Mouse (Mus musculus): ENCODE results near the gene Cyb561d2. TPM values are rescaled to one million over a fixed set of nuclear protein-coding genes. Genes with fewer than 3 reads are reported as not detected.

The Cyb561d2 gene
- polyA plus RNA-seq, 1 experiment = 33.1 TPM

DNA sequence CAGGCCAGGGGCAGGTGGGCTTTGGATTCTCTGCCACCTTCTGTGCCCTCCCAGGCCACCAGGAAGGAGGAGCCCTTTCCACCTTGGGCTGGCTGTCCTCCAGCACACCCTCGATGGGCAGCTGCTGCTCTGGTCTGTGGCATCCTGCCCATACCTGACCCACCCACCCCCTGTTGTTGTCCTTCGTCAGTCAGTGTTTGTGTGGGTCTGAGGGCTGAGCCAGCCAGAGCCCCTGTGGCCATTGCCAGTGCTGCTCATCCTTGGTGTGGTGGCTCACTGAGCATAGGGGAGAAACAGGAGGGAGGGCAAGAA is 19.6 kb downstream of the Cyb561d2 start:
- Histone ChIP-seq H3K4me3 (ENCODE audit: extremely low read depth, insufficient read depth, insufficient read length) (peak overlapping the region; percentile 44; the same call in 1 of the 2 replicates), H3K27me3 (ENCODE audit: control insufficient read depth, insufficient read depth, low read length) (peaks cover 7% of the 10 kb centered on the region), H3K36me3 (ENCODE audit: control insufficient read depth, insufficient read depth, low read length) (no peaks in the 10 kb centered on the region), H3K27ac (ENCODE audit: insufficient read depth, low read length) (no peak overlapping the region), H3K4me1 (ENCODE audit: control insufficient read depth, insufficient read depth, insufficient read length) (peaks cover 8% of the 10 kb centered on the region)
- WGBS = 36% methylated on average over 2 of the region's 2 CpGs
- TF ChIP-seq CTCF (IDR thresholded peaks at IDR 0.05; ENCODE audit: extremely low read depth, insufficient read depth, insufficient read length, insufficient replicate concordance) = no peak
- TF ChIP-seq POLR2A (IDR thresholded peaks at IDR 0.05; ENCODE audit: low read depth, low read length) = no peak
- no peak for DNase-seq (ENCODE audit: low read depth in 1 of 2, low spot score in 2 of 2)

DNA sequence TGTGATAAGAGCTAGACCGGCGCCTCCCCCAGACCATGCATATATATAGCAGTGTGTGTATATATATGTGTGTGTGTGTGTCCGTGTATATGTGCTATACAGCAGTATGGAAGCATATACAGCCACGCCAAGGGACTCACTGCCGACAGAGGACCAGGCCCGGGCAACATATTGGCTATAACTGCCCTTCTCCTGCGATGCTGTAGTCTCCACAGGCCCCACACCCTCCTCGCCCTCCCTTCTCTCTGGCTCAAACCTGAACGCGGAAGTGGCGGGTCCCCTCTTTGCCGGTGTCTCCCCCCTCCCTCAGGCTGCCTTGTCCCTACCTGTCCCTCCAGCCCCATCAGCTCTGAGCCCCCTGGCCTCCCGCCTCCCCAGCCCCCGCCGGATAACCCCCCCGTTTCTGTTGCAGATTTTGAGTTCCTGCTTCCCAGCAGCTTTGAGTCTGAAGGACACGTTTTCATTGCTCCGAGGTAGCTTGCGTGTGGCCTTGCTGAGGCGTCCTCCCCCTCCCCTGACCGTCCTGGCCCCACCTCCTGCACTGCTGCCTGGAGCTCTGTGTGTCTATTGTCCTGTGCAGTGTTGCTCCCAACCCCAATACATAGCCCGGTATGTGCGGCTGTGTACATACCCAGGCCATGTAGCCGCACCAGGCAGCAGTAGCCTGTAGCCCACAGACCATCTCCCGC is 20.1 kb downstream of the Cyb561d2 start:
- peaks cover 5% of the 10 kb centered on the region for H3K27me3 ChIP-seq (ENCODE audit: control insufficient read depth, insufficient read depth, low read length)
- WGBS = 19% methylated on average over 25 of the region's 25 CpGs
- no peaks in the 10 kb centered on the region for H3K36me3 ChIP-seq (ENCODE audit: control insufficient read depth, insufficient read depth, low read length)
- TF ChIP-seq CTCF (IDR thresholded peaks at IDR 0.05; ENCODE audit: extremely low read depth, insufficient read depth, insufficient read length, insufficient replicate concordance) = no peak
- H3K4me1 ChIP-seq (ENCODE audit: control insufficient read depth, insufficient read depth, insufficient read length) = peaks cover 8% of the 10 kb centered on the region
- no peak for DNase-seq (ENCODE audit: low read depth in 1 of 2, low spot score in 2 of 2)
- peak overlapping the region; percentile 44; the same call in 1 of the 2 replicates for H3K4me3 ChIP-seq (ENCODE audit: extremely low read depth, insufficient read depth, insufficient read length)
- no peak overlapping the region for H3K27ac ChIP-seq (ENCODE audit: insufficient read depth, low read length)

DNA sequence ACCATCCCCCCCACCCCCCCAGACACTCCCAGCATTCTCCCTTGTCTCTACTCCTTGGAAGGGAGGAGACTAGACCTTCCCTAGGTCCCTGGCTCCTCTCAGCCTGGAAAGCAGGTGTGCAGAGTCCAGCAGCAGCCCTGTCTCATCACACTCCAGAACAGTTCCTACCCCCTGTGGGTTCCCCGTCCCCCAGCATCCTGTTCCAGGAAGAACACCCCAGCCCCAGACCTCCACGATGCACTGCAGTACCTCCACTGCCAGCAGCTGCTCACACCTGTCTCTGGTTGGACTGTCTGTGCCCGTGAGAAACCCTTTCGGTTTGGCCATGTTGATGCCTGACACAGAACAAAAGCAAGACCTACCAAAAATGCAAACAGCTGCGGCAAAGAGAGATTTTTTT is 20.8 kb downstream of the Cyb561d2 start:
- no peak for DNase-seq (ENCODE audit: low read depth in 1 of 2, low spot score in 2 of 2)
- Histone ChIP-seq H3K36me3 (ENCODE audit: control insufficient read depth, insufficient read depth, low read length) (no peaks in the 10 kb centered on the region), H3K4me3 (ENCODE audit: extremely low read depth, insufficient read depth, insufficient read length) (no peak overlapping the region), H3K27me3 (ENCODE audit: control insufficient read depth, insufficient read depth, low read length) (no peaks in the 10 kb centered on the region), H3K4me1 (ENCODE audit: control insufficient read depth, insufficient read depth, insufficient read length) (peaks cover 2% of the 10 kb centered on the region; the same call in 1 of the 2 replicates), H3K27ac (ENCODE audit: insufficient read depth, low read length) (no peak overlapping the region)
- no peak for TF ChIP-seq CTCF (IDR thresholded peaks at IDR 0.05; ENCODE audit: extremely low read depth, insufficient read depth, insufficient read length, insufficient replicate concordance)
- TF ChIP-seq POLR2A (IDR thresholded peaks at IDR 0.05; ENCODE audit: low read depth, low read length) = no peak
- WGBS = 19% methylated on average over 5 of the region's 5 CpGs

DNA sequence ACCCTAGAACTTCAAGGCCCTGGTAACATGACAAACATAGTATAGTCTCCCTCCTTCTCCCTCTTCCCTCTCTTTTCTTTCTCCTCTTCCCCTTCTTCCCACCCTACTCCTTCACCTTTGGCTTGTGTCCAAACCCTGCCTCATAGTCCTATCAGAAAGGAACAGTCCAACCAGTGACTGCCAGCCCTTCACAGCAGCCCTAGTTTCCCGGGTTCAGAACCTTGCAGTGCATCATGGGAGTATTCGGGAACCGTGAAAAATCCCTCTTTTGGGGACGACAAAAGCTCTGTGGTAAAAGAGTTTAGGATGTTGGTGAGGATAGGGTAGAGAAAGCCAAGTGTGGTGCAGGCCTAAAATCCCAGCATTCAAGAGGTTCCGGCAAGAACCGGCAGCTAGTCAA is 21.7 kb downstream of the Cyb561d2 start:
- TF ChIP-seq POLR2A (IDR thresholded peaks at IDR 0.05; ENCODE audit: low read depth, low read length) (no peak), CTCF (IDR thresholded peaks at IDR 0.05; ENCODE audit: extremely low read depth, insufficient read depth, insufficient read length, insufficient replicate concordance) (no peak)
- H3K27ac ChIP-seq (ENCODE audit: insufficient read depth, low read length) = no peak overlapping the region
- no peak for DNase-seq (ENCODE audit: low read depth in 1 of 2, low spot score in 2 of 2)
- peaks cover 2% of the 10 kb centered on the region; the same call in 1 of the 2 replicates for H3K4me1 ChIP-seq (ENCODE audit: control insufficient read depth, insufficient read depth, insufficient read length)
- H3K27me3 ChIP-seq (ENCODE audit: control insufficient read depth, insufficient read depth, low read length) = no peaks in the 10 kb centered on the region
- H3K4me3 ChIP-seq (ENCODE audit: extremely low read depth, insufficient read depth, insufficient read length) = no peak overlapping the region
- 87% methylated on average over 6 of the region's 6 CpGs for WGBS
- H3K36me3 ChIP-seq (ENCODE audit: control insufficient read depth, insufficient read depth, low read length) = no peaks in the 10 kb centered on the region

DNA sequence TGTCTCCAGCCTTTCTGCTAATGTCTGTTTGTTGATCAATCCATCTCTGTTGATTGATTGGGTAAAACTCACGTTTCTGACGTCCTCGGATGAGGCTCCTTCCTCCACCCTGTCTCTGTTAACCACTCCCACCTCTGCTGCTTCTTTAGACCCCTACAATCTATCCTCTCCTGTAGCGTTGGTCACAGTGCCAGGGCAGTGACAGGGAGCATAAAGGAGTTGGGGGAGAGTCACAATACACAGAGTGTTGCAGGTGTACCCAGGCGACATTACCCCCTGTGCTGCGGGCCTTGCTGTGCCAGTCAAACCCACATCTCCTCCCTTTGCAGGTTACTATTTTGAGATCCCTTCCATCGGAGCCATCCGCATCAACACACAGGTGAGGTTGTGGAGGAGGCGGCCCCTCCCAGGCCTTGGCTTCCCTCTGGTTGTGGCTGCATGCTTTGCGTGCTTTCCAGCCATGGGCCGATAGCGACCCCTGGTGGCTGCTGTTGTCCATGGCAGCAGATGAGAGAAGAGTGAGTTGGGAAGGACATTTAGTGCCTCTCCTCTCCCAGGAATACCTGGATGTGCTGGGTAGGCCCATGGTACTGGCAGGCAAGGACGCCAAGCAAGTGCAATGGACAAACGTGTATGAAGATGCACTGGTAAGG is 27.6 kb downstream of the Cyb561d2 start:
- H3K27ac ChIP-seq (ENCODE audit: insufficient read depth, low read length) = no peak overlapping the region
- peak; percentile 18 to 62 for DNase-seq (ENCODE audit: low read depth in 1 of 2, low spot score in 2 of 2)
- H3K4me3 ChIP-seq (ENCODE audit: extremely low read depth, insufficient read depth, insufficient read length) = no peak overlapping the region
- H3K27me3 ChIP-seq (ENCODE audit: control insufficient read depth, insufficient read depth, low read length) = no peaks in the 10 kb centered on the region
- H3K4me1 ChIP-seq (ENCODE audit: control insufficient read depth, insufficient read depth, insufficient read length) = no peaks in the 10 kb centered on the region
- H3K36me3 ChIP-seq (ENCODE audit: control insufficient read depth, insufficient read depth, low read length) = no peaks in the 10 kb centered on the region
- TF ChIP-seq POLR2A (IDR thresholded peaks at IDR 0.05; ENCODE audit: low read depth, low read length) = no peak
- TF ChIP-seq CTCF (IDR thresholded peaks at IDR 0.05; ENCODE audit: extremely low read depth, insufficient read depth, insufficient read length, insufficient replicate concordance) = peak; percentile 98
- WGBS = 31% methylated on average over 14 of the region's 14 CpGs

DNA sequence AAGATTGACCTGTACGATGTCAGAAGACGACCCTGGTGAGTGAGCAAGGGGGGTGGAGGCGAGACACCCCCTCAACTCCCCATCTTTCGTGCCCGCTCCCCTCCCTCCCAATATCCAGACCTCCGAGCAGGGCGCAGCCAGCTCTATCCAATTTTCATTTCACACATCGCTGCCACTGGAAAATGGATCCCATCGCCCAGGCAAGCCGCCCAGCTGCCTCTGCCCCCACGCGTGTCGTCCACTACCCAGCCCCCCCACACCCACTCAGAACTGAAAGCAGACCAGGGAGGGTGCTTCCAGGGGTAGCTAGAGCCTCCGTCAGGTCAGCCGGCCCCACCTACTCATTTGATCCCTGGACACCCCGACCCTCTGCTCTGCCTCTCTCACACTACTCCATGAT is 29.7 kb downstream of the Cyb561d2 start:
- Histone ChIP-seq H3K4me3 (ENCODE audit: extremely low read depth, insufficient read depth, insufficient read length) (no peak overlapping the region), H3K36me3 (ENCODE audit: control insufficient read depth, insufficient read depth, low read length) (no peaks in the 10 kb centered on the region), H3K4me1 (ENCODE audit: control insufficient read depth, insufficient read depth, insufficient read length) (no peaks in the 10 kb centered on the region), H3K27me3 (ENCODE audit: control insufficient read depth, insufficient read depth, low read length) (no peaks in the 10 kb centered on the region), H3K27ac (ENCODE audit: insufficient read depth, low read length) (no peak overlapping the region)
- 84% methylated on average over 16 of the region's 16 CpGs for WGBS
- TF ChIP-seq CTCF (IDR thresholded peaks at IDR 0.05; ENCODE audit: extremely low read depth, insufficient read depth, insufficient read length, insufficient replicate concordance) = no peak
- TF ChIP-seq POLR2A (IDR thresholded peaks at IDR 0.05; ENCODE audit: low read depth, low read length) = no peak
- no peak for DNase-seq (ENCODE audit: low read depth in 1 of 2, low spot score in 2 of 2)

DNA sequence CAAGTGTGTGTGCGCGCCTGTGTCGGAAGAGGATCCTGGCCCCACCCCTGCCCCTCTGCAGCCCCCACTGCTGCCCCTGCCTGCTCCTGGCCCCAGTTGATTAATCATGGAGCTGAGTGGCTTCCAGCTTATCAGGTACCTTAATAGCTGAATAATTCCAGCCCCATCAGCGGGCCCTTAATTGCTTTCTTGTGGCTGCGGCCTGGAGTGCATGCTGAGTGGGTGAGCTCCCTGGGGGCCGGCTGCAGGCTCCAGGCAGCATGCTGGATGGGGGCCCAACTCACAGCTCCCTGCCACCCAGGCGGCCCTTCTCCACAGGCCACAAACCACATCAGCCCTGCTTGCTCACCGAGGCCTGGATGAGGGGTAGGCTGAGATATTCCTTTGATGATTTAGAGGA is 30.6 kb downstream of the Cyb561d2 start:
- Histone ChIP-seq H3K27ac (ENCODE audit: insufficient read depth, low read length) (no peak overlapping the region), H3K4me1 (ENCODE audit: control insufficient read depth, insufficient read depth, insufficient read length) (no peaks in the 10 kb centered on the region), H3K36me3 (ENCODE audit: control insufficient read depth, insufficient read depth, low read length) (no peaks in the 10 kb centered on the region), H3K4me3 (ENCODE audit: extremely low read depth, insufficient read depth, insufficient read length) (no peak overlapping the region), H3K27me3 (ENCODE audit: control insufficient read depth, insufficient read depth, low read length) (no peaks in the 10 kb centered on the region)
- WGBS = 75% methylated on average over 8 of the region's 8 CpGs
- no peak for DNase-seq (ENCODE audit: low read depth in 1 of 2, low spot score in 2 of 2)
- no peak for TF ChIP-seq CTCF (IDR thresholded peaks at IDR 0.05; ENCODE audit: extremely low read depth, insufficient read depth, insufficient read length, insufficient replicate concordance)
- no peak for TF ChIP-seq POLR2A (IDR thresholded peaks at IDR 0.05; ENCODE audit: low read depth, low read length)

All from spleen, adult 2 months (tissue).